Mouse (Mus musculus) brain, embryonic 18.5 days (tissue): ENCODE measurements around the gene Gm21616.
"Not testable (repeated sequence)": the region's sequence is repeated elsewhere in the genome, so short reads cannot be mapped to it uniquely, and the experiment has no call there.

Experiments
- DNase-seq: peaks from one replicate; pipeline ENCODE4 v3.0.0-alpha.2; 2012; ENCODE audit warnings: low read depth, low spot score

Gene Gm21616

GRCm38 (mm10) chrX:125435242-125435641, at the start of gene Gm21616:
Gm21616 (plus strand) TSS chrX:125435542.
- DNase-seq, result not testable (repeated sequence)
